Mouse (Mus musculus) heart, adult 2 months (tissue): Measurements from ENCODE around the gene Mylk2. TPM values are rescaled to one million over a fixed set of nuclear protein-coding genes. Genes with fewer than 3 reads are reported as not detected.

Source experiments
- DNase-seq, 2 experiments: peaks; one replicate each; pipeline ENCODE4 v3.0.0; 2021
- H3K27ac ChIP-seq: fragments of 200-600 bp; 2 replicates; pipeline ENCODE4 v1.8.1; 2022
- H3K27me3 ChIP-seq: fragments of 200-500 bp; 2 replicates; pipeline ENCODE4 v1.6.1; 2012; ENCODE audit warnings: mild to moderate bottlenecking, low read length, inconsistent platforms, mixed read lengths; ENCODE audit not compliant: control insufficient read depth, insufficient read depth
- H3K36me3 ChIP-seq: fragments of 200-500 bp; 2 replicates; pipeline ENCODE4 v1.6.1; 2012; ENCODE audit warnings: low read length, inconsistent platforms; ENCODE audit not compliant: control insufficient read depth, insufficient read depth
- H3K4me1 ChIP-seq: fragments of 200-500 bp; 2 replicates; pipeline ENCODE4 v1.6.1; 2011; ENCODE audit warnings: low read length; ENCODE audit not compliant: control insufficient read depth, insufficient read depth
- H3K4me3 ChIP-seq: fragments of 200-600 bp; 2 replicates; pipeline ENCODE4 v1.8.1; 2022
- H3K79me2 ChIP-seq: fragments of 200-500 bp; replicated peaks from 2 replicates; pipeline ENCODE4 v1.6.1; 2012; ENCODE audit warnings: mild to moderate bottlenecking, inconsistent platforms, low read length, moderate library complexity, mixed read lengths; ENCODE audit not compliant: control insufficient read depth, insufficient read depth
- H3K9ac ChIP-seq: fragments of 200-500 bp; 2 replicates; pipeline ENCODE4 v1.6.1; 2012; ENCODE audit warnings: low read depth, mild to moderate bottlenecking, control low read depth, inconsistent platforms, low read length, mixed read lengths
- CTCF ChIP-seq: fragments of 200-600 bp; IDR thresholded peaks from 2 replicates; pipeline ENCODE4 v1.8.1; 2022; ENCODE audit warnings: antibody characterized with exemption, mild to moderate bottlenecking, moderate library complexity
- EP300 ChIP-seq: fragments of 200-500 bp; IDR thresholded peaks from 2 replicates; pipeline ENCODE4 v1.6.1; 2011; ENCODE audit warnings: low read depth, low read length, control low read depth; ENCODE audit not compliant: insufficient read depth
- POLR2A ChIP-seq: fragments of 200-500 bp; IDR thresholded peaks from 2 replicates; pipeline ENCODE4 v1.6.1; 2011; ENCODE audit warnings: mild to moderate bottlenecking, low read depth, low read length, control low read depth; ENCODE audit not compliant: insufficient read depth
- whole genome bisulfite sequencing: fragments of 180-500 bp; shearing (Covaris S2); methylation state at CpG from one replicate; pipeline ENCODE4 v1.1.7; 2018; 5-methylcytosine and 5-hydroxymethylcytosine counted together
- intact Hi-C: fragments of 180-260 bp; cut with DNase I; formaldehyde crosslinking; loops from one replicate; pipeline ENCODE4 v1.15.1; 2025
- polyA plus RNA-seq: library from polyadenylated mRNA; depleted of rRNA; stranded (reverse); fragments of >200 nt; gene quantifications from 2 replicates; pipeline ENCODE4 v1.2.3, GENCODE M21; 2012
- total RNA-seq, 2 experiments: library from RNA; stranded (reverse); gene quantifications; 2 replicates each; pipeline ENCODE4 v1.2.3; 2021

Gene Mylk2
- total and polyA plus RNA-seq, 3 experiments, result 0.08 to 0.29 (median 0.09) TPM

- Histone ChIP-seq H3K27me3 (no peaks in the 10 kb centered on the region), H3K36me3 (no peaks in the 10 kb centered on the region), H3K4me3 (no peak overlapping the region), H3K9ac (no peak overlapping the region), H3K27ac (no peak overlapping the region), H3K4me1 (0 out of 2 replicates have a peak, but pooled peaks cover 2% of the 10 kb centered on the region), H3K79me2 (no peaks in the 10 kb centered on the region)
- intact Hi-C loops, result loop anchor here (2.0 kb wide), 1 partner anchor 227 kb away; no protein-coding TSS in a partner anchor
- 54% methylated on average over 4 of the region's 4 CpGs for WGBS
- TF ChIP-seq EP300, result no peak
- TF ChIP-seq CTCF, result no peak
- no peak for TF ChIP-seq POLR2A
- DNase-seq, result no peak
These were observed 4.3 kb downstream of the Mylk2 start for GRCm38 (mm10) chr2:152915453-152915852.

DNA sequence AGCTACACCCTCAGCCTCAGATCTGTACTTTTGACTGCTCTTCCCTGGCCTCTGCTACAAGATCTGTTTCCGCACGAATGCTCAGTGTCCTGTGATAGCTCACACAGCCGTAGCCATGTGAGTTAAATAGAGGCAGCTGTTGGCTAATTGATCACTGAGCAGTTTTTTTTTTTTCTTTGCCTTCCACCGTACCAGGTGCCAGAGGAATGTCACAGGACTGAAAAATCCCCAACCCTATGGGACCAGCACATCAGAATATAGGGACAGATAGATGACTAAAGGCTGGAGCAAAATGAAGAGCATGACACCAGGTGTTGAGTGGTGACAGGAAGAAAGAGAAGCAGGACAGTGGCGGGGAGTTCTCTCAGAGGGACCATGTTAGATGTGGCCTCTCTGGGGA is 5.0 kb downstream of the Mylk2 start:
- H3K79me2 ChIP-seq, result no peaks in the 10 kb centered on the region
- intact Hi-C loops, result no loop called here
- no peaks in the 10 kb centered on the region for H3K36me3 ChIP-seq
- H3K9ac ChIP-seq, result no peak overlapping the region
- H3K4me1 ChIP-seq, result 0 out of 2 replicates have a peak, but pooled peaks cover 2% of the 10 kb centered on the region
- H3K4me3 ChIP-seq, result no peak overlapping the region
- no peaks in the 10 kb centered on the region for H3K27me3 ChIP-seq
- H3K27ac ChIP-seq, result no peak overlapping the region
- DNase-seq, result no peak
- TF ChIP-seq EP300 (no peak), CTCF (no peak), POLR2A (no peak)
- 76% methylated on average over 5 of the region's 5 CpGs for WGBS

DNA sequence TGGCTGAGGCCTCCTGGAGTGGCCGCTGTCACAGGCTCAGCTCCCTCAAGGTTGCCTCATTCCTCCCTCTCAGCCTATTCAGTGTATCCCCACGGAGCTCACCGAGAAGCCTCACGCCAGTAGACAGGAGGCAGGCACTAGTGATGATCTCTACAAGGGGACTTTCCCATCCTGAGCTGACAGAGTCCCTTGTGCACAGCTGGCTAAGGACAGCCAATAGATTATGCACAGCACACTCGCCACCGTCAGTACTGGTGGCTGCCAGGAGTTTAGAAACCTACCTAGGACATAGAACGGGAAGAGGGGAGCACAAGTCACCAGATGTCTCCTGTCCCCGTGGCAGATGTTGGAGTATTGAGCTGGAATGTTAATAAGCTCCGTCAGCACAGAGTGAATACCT is 6.5 kb downstream of the Mylk2 start:
- intact Hi-C loops, result no loop called here
- no peak overlapping the region for H3K27ac ChIP-seq
- 46% methylated on average over 9 of the region's 9 CpGs for WGBS
- H3K27me3 ChIP-seq, result no peaks in the 10 kb centered on the region
- no peaks in the 10 kb centered on the region for H3K36me3 ChIP-seq
- H3K4me3 ChIP-seq, result no peak overlapping the region
- no peaks in the 10 kb centered on the region for H3K79me2 ChIP-seq
- no peak overlapping the region for H3K9ac ChIP-seq
- DNase-seq, result no peak
- TF ChIP-seq CTCF (no peak), POLR2A (no peak), EP300 (no peak)
- H3K4me1 ChIP-seq, result 0 out of 2 replicates have a peak, but pooled peaks cover 2% of the 10 kb centered on the region

DNA sequence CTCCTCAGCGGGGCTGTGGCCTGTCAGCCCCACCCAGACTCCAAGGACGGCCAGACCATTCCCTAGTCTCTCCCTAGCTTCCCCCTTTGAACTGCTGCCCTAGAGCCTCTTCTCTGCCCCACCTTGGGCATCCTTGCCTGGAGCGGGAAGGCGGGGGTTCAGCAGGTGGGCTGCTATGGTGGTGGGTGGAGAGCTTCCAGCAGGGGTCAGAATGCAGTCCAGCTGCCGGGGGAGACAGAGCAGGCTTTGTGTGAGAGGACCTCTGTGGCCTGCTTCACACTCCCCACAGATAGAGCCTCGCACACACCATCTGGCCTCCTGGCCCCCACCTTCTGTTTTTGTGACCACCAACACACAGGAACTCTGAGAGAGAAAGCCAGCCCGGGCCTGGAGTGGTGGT is 11.2 kb downstream of the Mylk2 start:
- Histone ChIP-seq H3K4me3 (no peak overlapping the region), H3K27ac (no peak overlapping the region), H3K36me3 (no peaks in the 10 kb centered on the region), H3K9ac (no peak overlapping the region), H3K4me1 (peaks cover 17% of the 10 kb centered on the region), H3K27me3 (no peaks in the 10 kb centered on the region), H3K79me2 (no peaks in the 10 kb centered on the region)
- DNase-seq, result no peak
- intact Hi-C loops, result no loop called here
- no peak for TF ChIP-seq POLR2A
- WGBS, result 64% methylated on average over 7 of the region's 7 CpGs

DNA sequence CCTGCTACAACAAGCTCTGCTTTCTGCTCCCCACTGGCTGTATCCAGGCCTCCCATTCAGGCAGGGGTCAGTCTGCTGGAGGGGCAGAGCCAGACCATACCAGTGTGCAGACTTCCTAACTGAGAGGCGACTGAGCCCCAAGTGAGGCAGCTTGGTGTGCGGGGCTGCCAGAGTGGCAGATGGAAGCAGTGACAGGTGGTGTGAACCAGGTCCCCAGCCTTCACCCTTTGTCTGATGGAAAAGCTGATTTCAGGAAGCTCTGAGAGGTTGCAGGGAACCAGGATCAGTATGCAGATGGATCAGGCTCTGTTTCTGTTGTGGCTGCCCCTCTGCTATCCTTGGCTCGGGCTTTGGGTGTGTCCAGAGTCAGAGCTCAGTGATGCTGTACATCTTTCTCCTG is 12.5 kb downstream of the Mylk2 start:
- DNase-seq, result no peak
- intact Hi-C loops, result no loop called here
- TF ChIP-seq POLR2A, result no peak
- TF ChIP-seq CTCF, result no peak
- no peak for TF ChIP-seq EP300
- H3K27ac ChIP-seq, result peak overlapping the region; percentile 26; the same call in 1 of the 2 replicates
- 87% methylated on average over 3 of the region's 3 CpGs for WGBS
- H3K4me1 ChIP-seq, result peaks cover 18% of the 10 kb centered on the region
- no peak overlapping the region for H3K9ac ChIP-seq
- H3K27me3 ChIP-seq, result no peaks in the 10 kb centered on the region
- H3K4me3 ChIP-seq, result no peak overlapping the region
- H3K36me3 ChIP-seq, result no peaks in the 10 kb centered on the region
- no peaks in the 10 kb centered on the region for H3K79me2 ChIP-seq

GRCm38 (mm10) chr2:152924128-152924527 is 13.0 kb downstream of the Mylk2 start:
- intact Hi-C loops, result no loop called here
- WGBS, result 40% methylated on average over 8 of the region's 8 CpGs
- H3K79me2 ChIP-seq, result no peaks in the 10 kb centered on the region
- H3K27ac ChIP-seq, result peak overlapping the region; percentile 26; the same call in 1 of the 2 replicates
- H3K36me3 ChIP-seq, result no peaks in the 10 kb centered on the region
- peak overlapping the region; percentile 20; the same call in 1 of the 2 replicates for H3K9ac ChIP-seq
- TF ChIP-seq CTCF (no peak), EP300 (no peak), POLR2A (no peak)
- H3K4me3 ChIP-seq, result no peak overlapping the region
- DNase-seq, result no peak
- peaks cover 22% of the 10 kb centered on the region for H3K4me1 ChIP-seq
- no peaks in the 10 kb centered on the region for H3K27me3 ChIP-seq
